Comparison of ENCODE assay signal across 19 mouse cellular contexts in the genomic region with DNA sequence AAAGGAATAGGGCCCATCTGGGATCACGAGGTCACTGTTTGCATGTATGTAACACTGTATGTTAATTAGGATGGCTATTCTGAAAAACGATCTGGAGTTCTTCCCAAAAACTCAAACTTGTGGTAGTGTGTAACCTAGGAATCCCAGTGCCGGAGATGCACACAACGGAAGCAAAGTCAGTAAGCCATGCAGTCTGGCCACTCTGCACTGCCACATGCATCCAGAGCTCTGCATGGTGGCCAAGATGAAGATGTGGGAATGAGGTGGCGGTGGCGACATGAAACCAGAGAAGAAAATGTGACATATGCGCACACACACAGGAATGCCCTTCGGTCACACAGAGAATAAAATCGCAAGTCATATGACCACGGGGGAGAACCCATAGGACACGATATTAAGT.
DNase-seq lines count a peak whose midpoint lies in the region; ATAC-seq lines count a peak whose summit lies in the region.
"Had no signal": no experiment of that assay in that cellular context is flagged by ENCODE, and none has a peak within 500 bp of the region (broad histone marks: within the 10 kb centered on the region; RNA-seq: fewer than 3 reads in every experiment).

No protein-coding gene starts in this region.

- 97% methylated on average over 11 of the region's 11 CpGs for WGBS in midbrain, embryonic 11.5 days
- 97% methylated on average over 11 of the region's 11 CpGs for WGBS in midbrain, embryonic 15.5 days

- ATAC-seq in midbrain, embryonic 11.5 days (ENCODE audit: low FRiP score), result no peak
- ATAC-seq in midbrain, embryonic 15.5 days (replicated peaks), result no peak
- ATAC-seq: activated CD4-positive, CD25-positive, alpha-beta regulatory T cell, adult 4 months; CD4-positive, CD25-positive, alpha-beta regulatory T cell, adult 4 months; Patski had no signal

- H3K27me3 ChIP-seq in midbrain, embryonic 11.5 days (ENCODE audit: control insufficient read depth, insufficient read depth, low read length), result no peaks in the 10 kb centered on the region
- no peaks in the 10 kb centered on the region for H3K27me3 ChIP-seq in midbrain, embryonic 15.5 days (replicated peaks)
- H3K27me3 ChIP-seq: CH12.LX had no signal

- no peak overlapping the region for H3K27ac ChIP-seq in midbrain, embryonic 11.5 days (ENCODE audit: low read depth, low read length)
- H3K27ac ChIP-seq in midbrain, embryonic 15.5 days, result no peak overlapping the region

- H3K4me3 ChIP-seq in midbrain, embryonic 11.5 days (ENCODE audit: low read depth, low read length), result no peak overlapping the region
- H3K4me3 ChIP-seq in midbrain, embryonic 15.5 days, result no peak overlapping the region

- no peaks in the 10 kb centered on the region for H3K9me3 ChIP-seq in midbrain, embryonic 11.5 days (ENCODE audit: control insufficient read depth, low read length)
- no peaks in the 10 kb centered on the region for H3K9me3 ChIP-seq in midbrain, embryonic 15.5 days
- H3K9me3 ChIP-seq: G1E had no signal

- H3K9ac ChIP-seq in midbrain, embryonic 11.5 days (ENCODE audit: low read length), result no peak overlapping the region
- no peak overlapping the region for H3K9ac ChIP-seq in midbrain, embryonic 15.5 days

- peak; percentile 71 for DNase-seq in heart, adult 11 months
- no peak for DNase-seq in heart, postnatal 25 days (ENCODE audit: low spot score)
- peak; percentile 67 for DNase-seq in midbrain, embryonic 11.5 days (ENCODE audit: low spot score, missing footprints)
- DNase-seq: adrenal gland, adult 2 months; adrenal gland, adult 8-10 months; adrenal gland, postnatal 10 days; adrenal gland, postnatal 14 days; adrenal gland, postnatal 25 days; adrenal gland, postnatal 36 days; B cell, adult 2 months; cerebellum, adult 11 months; cerebellum, adult 11-12 months; cerebellum, adult 18-20 months had no signal

- H3K4me1 ChIP-seq in midbrain, embryonic 11.5 days (ENCODE audit: control insufficient read depth, insufficient read depth, low read length), result no peaks in the 10 kb centered on the region
- no peaks in the 10 kb centered on the region for H3K4me1 ChIP-seq in midbrain, embryonic 15.5 days

- H3K4me2 ChIP-seq in midbrain, embryonic 11.5 days, result no peak overlapping the region
- no peak overlapping the region for H3K4me2 ChIP-seq in midbrain, embryonic 15.5 days

- H3K36me3 ChIP-seq in midbrain, embryonic 11.5 days (ENCODE audit: control insufficient read depth, insufficient read depth, low read length), result 0 out of 2 replicates have a peak, but pooled peaks cover 2% of the 10 kb centered on the region
- peaks cover 5% of the 10 kb centered on the region; the same call in 1 of the 2 replicates for H3K36me3 ChIP-seq in midbrain, embryonic 15.5 days (replicated peaks)

- intact Hi-C loops in heart, postnatal 25 days (cut with DNase I), result no loop called here
